Mouse (Mus musculus) yolk sac, embryonic 10.5 days (tissue): Measurements from ENCODE around the gene Galnt11.
"Not testable (repeated sequence)": the region's sequence is repeated elsewhere in the genome, so short reads cannot be mapped to it uniquely, and the experiment has no call there.

ENCODE experiments used
- DNase-seq: peaks from one replicate; pipeline ENCODE4 v3.0.0-alpha.2; 2017; ENCODE audit warnings: low spot score

Galnt11 gene

GRCm38 (mm10) chr5:25221604-25222003 is at the start of gene Galnt11:
Gene Galnt11, plus strand, starts transcription at chr5:25221904.
- DNase-seq, result no peak

- not testable (repeated sequence) for DNase-seq
Observed at GRCm38 (mm10) chr5:25177937-25178336, 43.8 kb upstream of the Galnt11 start.

GRCm38 (mm10) chr5:25178543-25178942 is 43.2 kb upstream of the Galnt11 start:
- DNase-seq, result not testable (repeated sequence)

GRCm38 (mm10) chr5:25179284-25179683 is 42.4 kb upstream of the Galnt11 start:
- DNase-seq, result no peak

- DNase-seq, result no peak
Observed at GRCm38 (mm10) chr5:25179936-25180488, 41.7 kb upstream of the Galnt11 start.

GRCm38 (mm10) chr5:25181004-25181531 is 40.6 kb upstream of the Galnt11 start, which contains the start of gene Galntl5:
Gene Galntl5, plus strand, starts transcription at chr5:25181460.
- DNase-seq, result no peak

GRCm38 (mm10) chr5:25183595-25183994 is 38.1 kb upstream of the Galnt11 start:
- DNase-seq, result no peak

- no peak for DNase-seq
Observed at GRCm38 (mm10) chr5:25184594-25184993, 37.1 kb upstream of the Galnt11 start.

GRCm38 (mm10) chr5:25187727-25188126 is 34.0 kb upstream of the Galnt11 start:
- DNase-seq, result no peak

GRCm38 (mm10) chr5:25188802-25189201 is 32.9 kb upstream of the Galnt11 start:
- peak; percentile 26 for DNase-seq

GRCm38 (mm10) chr5:25190521-25190920 is 31.2 kb upstream of the Galnt11 start:
- no peak for DNase-seq

GRCm38 (mm10) chr5:25211872-25212271 is 9.8 kb upstream of the Galnt11 start:
- no peak for DNase-seq

- DNase-seq, result not testable (repeated sequence)
Observed at GRCm38 (mm10) chr5:25213216-25213615, 8.5 kb upstream of the Galnt11 start.

GRCm38 (mm10) chr5:25215006-25215405 is 6.7 kb upstream of the Galnt11 start:
- no peak for DNase-seq

GRCm38 (mm10) chr5:25222752-25223702 is 1.3 kb downstream of the Galnt11 start, which contains the start of gene E130116L18Rik:
Gene E130116L18Rik, minus strand, starts transcription at chr5:25223153.
- DNase-seq, result peak; percentile 85

- DNase-seq, result not testable (repeated sequence)
Observed at GRCm38 (mm10) chr5:25224377-25224776, 2.7 kb downstream of the Galnt11 start.

- DNase-seq, result no peak
Observed at GRCm38 (mm10) chr5:25243101-25243500, 21.4 kb downstream of the Galnt11 start.

GRCm38 (mm10) chr5:25245806-25246472 is 24.2 kb downstream of the Galnt11 start:
- no peak for DNase-seq

GRCm38 (mm10) chr5:25246473-25246865 is 24.8 kb downstream of the Galnt11 start:
- DNase-seq, result no peak

- peak; percentile 64 for DNase-seq
Observed at GRCm38 (mm10) chr5:25247036-25247435, 25.3 kb downstream of the Galnt11 start.

- peak; percentile 69 for DNase-seq
Observed at GRCm38 (mm10) chr5:25252423-25252822, 30.7 kb downstream of the Galnt11 start.
